Mouse (Mus musculus): ENCODE data around the gene Mrpl52. TPM values are rescaled to one million over a fixed set of nuclear protein-coding genes. Genes with fewer than 3 reads are reported as not detected.

Mrpl52 gene
- total and polyA plus RNA-seq, 3 experiments = 469 to 473 TPM; not detected in 1

- no peak overlapping the region for H3K27ac ChIP-seq (ENCODE audit: control insufficient read depth, low read depth, low read length)
These were observed 28.7 kb upstream of the Mrpl52 start for GRCm38 (mm10) chr14:54397872-54398527.

GRCm38 (mm10) chr14:54398528-54398916 lies 28.2 kb upstream of the Mrpl52 start:
- no peak for DNase-seq (ENCODE audit: low read depth, low spot score)
- H3K79me2 ChIP-seq (ENCODE audit: control insufficient read depth, insufficient read depth, low read length, poor library complexity) = no peaks in the 10 kb centered on the region
- no peak overlapping the region for H3K9ac ChIP-seq (ENCODE audit: control insufficient read depth, low read depth, low read length, poor library complexity, severe bottlenecking)
- no peaks in the 10 kb centered on the region for H3K9me3 ChIP-seq (replicated peaks; ENCODE audit: insufficient read depth, low read length)
- TF ChIP-seq POLR2AphosphoS5 (IDR thresholded peaks at IDR 0.05; ENCODE audit: borderline replicate concordance, low read depth, low read length) = no peak
- TF ChIP-seq ZNF384 (IDR thresholded peaks at IDR 0.05; ENCODE audit: low read depth, low read length) = no peak
- TF ChIP-seq BHLHE40 (IDR thresholded peaks at IDR 0.05; ENCODE audit: borderline replicate concordance, low read depth, low read length) = no peak
- no peak for TF ChIP-seq E2F4 (IDR thresholded peaks at IDR 0.05; ENCODE audit: borderline replicate concordance, low read depth, low read length)
- TF ChIP-seq RAD21 (IDR thresholded peaks at IDR 0.05; ENCODE audit: low read depth, low read length) = no peak
- TF ChIP-seq RCOR1 (IDR thresholded peaks at IDR 0.05; ENCODE audit: low read depth, low read length) = no peak
- no peak overlapping the region for H3K4me3 ChIP-seq (ENCODE audit: control insufficient read depth in 1 of 2, insufficient read depth in 1 of 2, low read depth in 2 of 2, low read length in 2 of 2)
- H3K4me1 ChIP-seq (ENCODE audit: control insufficient read depth in 1 of 2, insufficient read depth in 2 of 2, low read length in 2 of 2) = no peaks in the 10 kb centered on the region
- peaks cover 2 to 12% of the 10 kb centered on the region in 2 experiments; a peak in 3 of 4 replicates for H3K36me3 ChIP-seq (ENCODE audit: control insufficient read depth in 1 of 2, insufficient read depth in 2 of 2, low read length in 2 of 2)
- no peaks in the 10 kb centered on the region for H3K27me3 ChIP-seq (ENCODE audit: control insufficient read depth in 1 of 2, insufficient read depth in 2 of 2, low read length in 2 of 2)
- no peak overlapping the region for H3K27ac ChIP-seq (ENCODE audit: control insufficient read depth, low read depth, low read length)

More at GRCm38 (mm10) chr14:54397872-54398527, 28.7 kb upstream of the Mrpl52 start:
- no peak for DNase-seq (ENCODE audit: low read depth, low spot score)
- no peak overlapping the region for H3K9ac ChIP-seq (ENCODE audit: control insufficient read depth, low read depth, low read length, poor library complexity, severe bottlenecking)
- TF ChIP-seq POLR2AphosphoS2 (IDR thresholded peaks at IDR 0.05; ENCODE audit: low read length) (no peak), JUND (IDR thresholded peaks at IDR 0.05; ENCODE audit: low read depth, low read length) (no peak), USF1 (IDR thresholded peaks at IDR 0.05; ENCODE audit: low read depth, low read length) (no peak), KAT2A (conservative IDR thresholded peaks at IDR 0.05; ENCODE audit: low read depth, low read length) (no peak)
- H3K79me2 ChIP-seq (ENCODE audit: control insufficient read depth, insufficient read depth, low read length, poor library complexity) = no peaks in the 10 kb centered on the region
- no peaks in the 10 kb centered on the region for H3K9me3 ChIP-seq (replicated peaks; ENCODE audit: insufficient read depth, low read length)
- no peaks in the 10 kb centered on the region for H3K27me3 ChIP-seq (ENCODE audit: control insufficient read depth in 1 of 2, insufficient read depth in 2 of 2, low read length in 2 of 2)
- H3K4me1 ChIP-seq (ENCODE audit: control insufficient read depth in 1 of 2, insufficient read depth in 2 of 2, low read length in 2 of 2) = peaks cover 0 to 3% of the 10 kb centered on the region in 2 experiments; a peak in 2 of 4 replicates
- H3K4me3 ChIP-seq (ENCODE audit: control insufficient read depth in 1 of 2, insufficient read depth in 1 of 2, low read depth in 2 of 2, low read length in 2 of 2) = no peak overlapping the region
- peaks cover 3 to 10% of the 10 kb centered on the region in 2 experiments for H3K36me3 ChIP-seq (ENCODE audit: control insufficient read depth in 1 of 2, insufficient read depth in 2 of 2, low read length in 2 of 2)

GRCm38 (mm10) chr14:54398921-54399382 lies 27.8 kb upstream of the Mrpl52 start:
- H3K79me2 ChIP-seq (ENCODE audit: control insufficient read depth, insufficient read depth, low read length, poor library complexity) = no peaks in the 10 kb centered on the region
- no peaks in the 10 kb centered on the region for H3K9me3 ChIP-seq (replicated peaks; ENCODE audit: insufficient read depth, low read length)
- no peak overlapping the region for H3K27ac ChIP-seq (ENCODE audit: control insufficient read depth, low read depth, low read length)
- no peaks in the 10 kb centered on the region for H3K27me3 ChIP-seq (ENCODE audit: control insufficient read depth in 1 of 2, insufficient read depth in 2 of 2, low read length in 2 of 2)
- DNase-seq (ENCODE audit: low read depth, low spot score) = no peak
- TF ChIP-seq GATA1 (IDR thresholded peaks at IDR 0.05; ENCODE audit: low read depth, low read length) (no peak), JUND (IDR thresholded peaks at IDR 0.05; ENCODE audit: low read depth, low read length) (no peak)
- no peak overlapping the region for H3K9ac ChIP-seq (ENCODE audit: control insufficient read depth, low read depth, low read length, poor library complexity, severe bottlenecking)
- no peak overlapping the region for H3K4me3 ChIP-seq (ENCODE audit: control insufficient read depth in 1 of 2, insufficient read depth in 1 of 2, low read depth in 2 of 2, low read length in 2 of 2)
- no peaks in the 10 kb centered on the region for H3K4me1 ChIP-seq (ENCODE audit: control insufficient read depth in 1 of 2, insufficient read depth in 2 of 2, low read length in 2 of 2)
- peaks cover 2 to 12% of the 10 kb centered on the region in 2 experiments; a peak in 3 of 4 replicates for H3K36me3 ChIP-seq (ENCODE audit: control insufficient read depth in 1 of 2, insufficient read depth in 2 of 2, low read length in 2 of 2)

Measured in MEL (cell line).